Mouse (Mus musculus): ENCODE measurements around the gene 1700029J07Rik. TPM values are rescaled to one million over a fixed set of nuclear protein-coding genes. Genes with fewer than 3 reads are reported as not detected.

Gene 1700029J07Rik
- total and polyA plus RNA-seq, 3 experiments: 0.85 to 2.1 (median 1.8) TPM

Other genes starting within 250 kb of the 1700029J07Rik start
- gene Pdlim3, start 89.8 kb downstream of the 1700029J07Rik start, total RNA-seq (2012; rRNA removed): not detected in 2 replicates
- gene Pdlim3, start 89.8 kb downstream of the 1700029J07Rik start, total RNA-seq (2014; rRNA removed): 0.15 TPM in 1 of 2 replicates, not detected in the other
- not detected in 2 replicates for gene Pdlim3, start 89.8 kb downstream of the 1700029J07Rik start, polyA plus RNA-seq (2012; ENCODE audit: insufficient read length, low read depth)
- gene Ccdc110, start 40.6 kb downstream of the 1700029J07Rik start, total RNA-seq (2012; rRNA removed): not detected in 2 replicates
- gene Ccdc110, start 40.6 kb downstream of the 1700029J07Rik start, total RNA-seq (2014; rRNA removed): not detected in 2 replicates
- gene Ccdc110, start 40.6 kb downstream of the 1700029J07Rik start, polyA plus RNA-seq (2012; ENCODE audit: insufficient read length, low read depth): not detected in 2 replicates
- gene Ufsp2, start 276 bp upstream of the 1700029J07Rik start, total RNA-seq (2012; rRNA removed): 47.2 and 50.1 TPM in 2 replicates
- 105 and 110 TPM in 2 replicates for gene Ufsp2, start 276 bp upstream of the 1700029J07Rik start, total RNA-seq (2014; rRNA removed)
- gene Ufsp2, start 276 bp upstream of the 1700029J07Rik start, polyA plus RNA-seq (2012; ENCODE audit: insufficient read length, low read depth): 51.2 and 55.1 TPM in 2 replicates
- gene Lrp2bp, start 24.1 kb upstream of the 1700029J07Rik start, total RNA-seq (2012; rRNA removed): not detected in 2 replicates
- 0.12 TPM in 1 of 2 replicates, not detected in the other for gene Lrp2bp, start 24.1 kb upstream of the 1700029J07Rik start, total RNA-seq (2014; rRNA removed)
- 0.43 TPM in 1 of 2 replicates, not detected in the other for gene Lrp2bp, start 24.1 kb upstream of the 1700029J07Rik start, polyA plus RNA-seq (2012; ENCODE audit: insufficient read length, low read depth)
- gene Ankrd37, start 30.5 kb upstream of the 1700029J07Rik start, total RNA-seq (2012; rRNA removed): 25.7 and 79.0 TPM in 2 replicates
- 142 and 157 TPM in 2 replicates for gene Ankrd37, start 30.5 kb upstream of the 1700029J07Rik start, total RNA-seq (2014; rRNA removed)
- gene Ankrd37, start 30.5 kb upstream of the 1700029J07Rik start, polyA plus RNA-seq (2012; ENCODE audit: insufficient read length, low read depth): 12.8 and 17.2 TPM in 2 replicates
- gene Cfap97, start 176.5 kb upstream of the 1700029J07Rik start, total RNA-seq (2012; rRNA removed): 10.7 and 11.8 TPM in 2 replicates
- gene Cfap97, start 176.5 kb upstream of the 1700029J07Rik start, total RNA-seq (2014; rRNA removed): 19.7 and 20.9 TPM in 2 replicates
- 11.2 and 14.4 TPM in 2 replicates for gene Cfap97, start 176.5 kb upstream of the 1700029J07Rik start, polyA plus RNA-seq (2012; ENCODE audit: insufficient read length, low read depth)
- gene Snx25, start 176.9 kb upstream of the 1700029J07Rik start, total RNA-seq (2012; rRNA removed): 13.4 and 14.3 TPM in 2 replicates
- 22.2 and 24.9 TPM in 2 replicates for gene Snx25, start 176.9 kb upstream of the 1700029J07Rik start, total RNA-seq (2014; rRNA removed)
- gene Snx25, start 176.9 kb upstream of the 1700029J07Rik start, polyA plus RNA-seq (2012; ENCODE audit: insufficient read length, low read depth): 6.9 and 7.2 TPM in 2 replicates
- 365 and 379 TPM in 2 replicates for gene Slc25a4, start 236.0 kb upstream of the 1700029J07Rik start, total RNA-seq (2012; rRNA removed)
- 403 and 410 TPM in 2 replicates for gene Slc25a4, start 236.0 kb upstream of the 1700029J07Rik start, total RNA-seq (2014; rRNA removed)
- gene Slc25a4, start 236.0 kb upstream of the 1700029J07Rik start, polyA plus RNA-seq (2012; ENCODE audit: insufficient read length, low read depth): 476 and 483 TPM in 2 replicates